24 mouse cellular contexts compared by ENCODE assay signal in the genomic region with DNA sequence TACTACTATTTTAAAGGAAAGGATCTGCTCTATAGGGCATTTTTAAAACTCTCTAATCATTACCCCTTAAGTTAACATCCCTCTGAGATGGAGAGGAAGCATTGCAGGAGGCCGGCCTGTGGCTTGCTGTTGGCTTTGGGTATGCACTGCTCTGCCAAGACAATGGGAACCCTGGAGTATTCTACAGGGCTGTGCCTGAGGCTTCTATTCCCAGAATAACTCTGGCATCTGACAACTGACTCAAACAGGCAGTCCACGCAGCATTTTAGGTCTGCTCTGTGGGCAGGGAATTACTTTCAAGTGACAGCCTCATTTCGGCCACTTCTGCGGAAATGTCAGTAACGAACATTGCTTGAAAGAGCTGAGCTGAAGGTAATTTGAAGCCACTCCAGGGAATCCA.
DNase-seq lines count a peak whose midpoint lies in the region; ATAC-seq and TF ChIP-seq lines count a peak whose summit lies in the region.
"Had no signal": no experiment of that assay in that cellular context is flagged by ENCODE, and none has a peak within 500 bp of the region (broad histone marks: within the 10 kb centered on the region; RNA-seq: fewer than 3 reads in every experiment).

No protein-coding gene starts in this region.

- H3K27ac ChIP-seq in cerebellum, adult 2 months (ENCODE audit: insufficient read depth, low read length): no peak overlapping the region
- H3K27ac ChIP-seq in forebrain, embryonic 14.5 days (ENCODE audit: low read depth, low read length): no peak overlapping the region
- H3K27ac ChIP-seq: embryonic facial prominence, embryonic 12.5 days; forebrain, embryonic 10.5 days; hindbrain, embryonic 10.5 days; hindbrain, embryonic 15.5 days; limb, embryonic 12.5 days; lung, embryonic 15.5 days; midbrain, embryonic 12.5 days; neural tube, embryonic 12.5 days had no signal

- no peak overlapping the region for H3K9ac ChIP-seq in forebrain, embryonic 14.5 days (ENCODE audit: low read length)
- H3K9ac ChIP-seq: embryonic facial prominence, embryonic 12.5 days; hindbrain, embryonic 15.5 days; limb, embryonic 12.5 days; lung, embryonic 15.5 days; midbrain, embryonic 12.5 days; neural tube, embryonic 12.5 days had no signal

- H3K9me3 ChIP-seq in forebrain, embryonic 14.5 days (replicated peaks; ENCODE audit: control insufficient read depth, low read length): no peaks in the 10 kb centered on the region
- H3K9me3 ChIP-seq: embryonic facial prominence, embryonic 12.5 days; forebrain, embryonic 10.5 days; hindbrain, embryonic 10.5 days; hindbrain, embryonic 15.5 days; limb, embryonic 12.5 days; lung, embryonic 15.5 days; megakaryocyte, embryonic 14.5 days; midbrain, embryonic 12.5 days; neural tube, embryonic 12.5 days had no signal

- no peak overlapping the region for H3K4me2 ChIP-seq in forebrain, embryonic 14.5 days (ENCODE audit: low read length)
- H3K4me2 ChIP-seq: embryonic facial prominence, embryonic 12.5 days; hindbrain, embryonic 15.5 days; limb, embryonic 12.5 days; lung, embryonic 15.5 days; midbrain, embryonic 12.5 days; neural tube, embryonic 12.5 days had no signal

- H3K4me1 ChIP-seq in cerebellum, adult 2 months (ENCODE audit: control insufficient read depth, insufficient read depth, low read length): peaks cover 10% of the 10 kb centered on the region; the same call in 1 of the 2 replicates
- H3K4me1 ChIP-seq in forebrain, embryonic 14.5 days (ENCODE audit: control insufficient read depth, insufficient read depth, low read length): no peaks in the 10 kb centered on the region
- H3K4me1 ChIP-seq: embryonic facial prominence, embryonic 12.5 days; forebrain, embryonic 10.5 days; hindbrain, embryonic 10.5 days; hindbrain, embryonic 15.5 days; limb, embryonic 12.5 days; lung, embryonic 15.5 days; megakaryocyte, embryonic 14.5 days; midbrain, embryonic 12.5 days; neural tube, embryonic 12.5 days had no signal

- H3K4me3 ChIP-seq in cerebellum, adult 2 months (replicated peaks; ENCODE audit: insufficient read depth, low read depth, low read length): no peak overlapping the region
- H3K4me3 ChIP-seq in forebrain, embryonic 14.5 days (ENCODE audit: low read depth, low read length): no peak overlapping the region
- H3K4me3 ChIP-seq: embryonic facial prominence, embryonic 12.5 days; forebrain, embryonic 10.5 days; hindbrain, embryonic 10.5 days; hindbrain, embryonic 15.5 days; limb, embryonic 12.5 days; lung, embryonic 15.5 days; megakaryocyte, embryonic 14.5 days; midbrain, embryonic 12.5 days; neural tube, embryonic 12.5 days had no signal

- no peaks in the 10 kb centered on the region for H3K36me3 ChIP-seq in forebrain, embryonic 14.5 days (ENCODE audit: control insufficient read depth, insufficient read depth, low read length)
- H3K36me3 ChIP-seq: embryonic facial prominence, embryonic 12.5 days; forebrain, embryonic 10.5 days; hindbrain, embryonic 10.5 days; hindbrain, embryonic 15.5 days; limb, embryonic 12.5 days; lung, embryonic 15.5 days; midbrain, embryonic 12.5 days; neural tube, embryonic 12.5 days had no signal

- H3K27me3 ChIP-seq in cerebellum, adult 2 months (ENCODE audit: control insufficient read depth, insufficient read depth, low read length): no peaks in the 10 kb centered on the region; the same call in 1 of the 2 replicates
- no peaks in the 10 kb centered on the region for H3K27me3 ChIP-seq in forebrain, embryonic 14.5 days (replicated peaks; ENCODE audit: control insufficient read depth, insufficient read depth, low read length)
- H3K27me3 ChIP-seq: embryonic facial prominence, embryonic 12.5 days; hindbrain, embryonic 15.5 days; limb, embryonic 12.5 days; lung, embryonic 15.5 days; megakaryocyte, embryonic 14.5 days; midbrain, embryonic 12.5 days; neural tube, embryonic 12.5 days had no signal

- WGBS in cerebellum, adult 2 months: 7% methylated on average over 5 of the region's 5 CpGs
- WGBS in forebrain, embryonic 14.5 days: 56% methylated on average over 5 of the region's 5 CpGs

- no peak for DNase-seq in frontal cortex, postnatal 25 days (ENCODE audit: low spot score in 2 of 2)
- DNase-seq in brain, adult 2 months (ENCODE audit: low read depth, low spot score): peak; percentile 93
- DNase-seq in cerebellum, adult 2 months: peak; percentile 65 to 87
- DNase-seq in cerebellum, postnatal 14 days: peak; percentile 67 to 80
- DNase-seq in lung, postnatal 4 days: no peak
- DNase-seq in spleen, adult 12 weeks (ENCODE audit: low spot score): no peak
- DNase-seq in forebrain, embryonic 14.5 days (ENCODE audit: low spot score): no peak
- DNase-seq: adrenal gland, postnatal 25 days; gastrocnemius, postnatal 10 days; heart, postnatal 14 days; kidney, adult 11 months; kidney, postnatal 14 days had no signal

- no peak for TF ChIP-seq POLR2A in cerebellum, adult 2 months (IDR thresholded peaks at IDR 0.05; ENCODE audit: borderline replicate concordance, insufficient read depth, low read length)

- peak; percentile 62; the same call in 1 of the 2 replicates for ATAC-seq in frontal cortex, adult (ENCODE audit: low TSS enrichment)
- no peak for ATAC-seq in forebrain, embryonic 14.5 days
- ATAC-seq: forebrain, embryonic 16.5 days; inflammation-experienced regulatory T-cells, adult 6 months had no signal

- TF ChIP-seq CTCF in cerebellum, adult 2 months (IDR thresholded peaks at IDR 0.05; ENCODE audit: borderline replicate concordance, insufficient read depth, low read depth, low read length): no peak

Comparison
In these comparisons a context has a peak if more than half of its experiments do, and no peak if none do; other contexts are left out.
1. DNase-seq: peak in brain, adult 2 months (single experiment), cerebellum, adult 2 months (2 of 2) and cerebellum, postnatal 14 days (2 of 2); none in frontal cortex, postnatal 25 days (0 of 2), lung, postnatal 4 days (0 of 2), spleen, adult 12 weeks (single experiment) and forebrain, embryonic 14.5 days (single experiment).